Mouse (Mus musculus): ENCODE results near the gene Kif21b. TPM values are rescaled to one million over a fixed set of nuclear protein-coding genes. Genes with fewer than 3 reads are reported as not detected.

The Kif21b gene
- polyA plus RNA-seq, 2 experiments from 2014 or later = 26.6 to 31.2 TPM

Other genes starting within 250 kb of the Kif21b start
- not detected for gene Pkp1, start 212.2 kb upstream of the Kif21b start, polyA plus RNA-seq (2017; shearing (Covaris generic))
- gene Igfn1, start 125.0 kb upstream of the Kif21b start, polyA plus RNA-seq (2017; shearing (Covaris generic)) = not detected
- 10 to 100 TPM; 21.4 to 27.0 TPM for gene Tmem9, start 123.2 kb upstream of the Kif21b start, polyA plus RNA-seq (2017; shearing (Covaris generic))
- gene Ascl5, start 80.6 kb upstream of the Kif21b start, polyA plus RNA-seq (2017; shearing (Covaris generic)) = not detected
- 1 to 10 TPM; 2.4 to 2.9 TPM for gene Cacna1s, start 78.6 kb upstream of the Kif21b start, polyA plus RNA-seq (2017; shearing (Covaris generic))
- not detected for gene Mroh3, start 81.4 kb downstream of the Kif21b start, polyA plus RNA-seq (2017; shearing (Covaris generic))
- not detected for gene Inava, start 102.9 kb downstream of the Kif21b start, polyA plus RNA-seq (2017; shearing (Covaris generic))
- gene Gpr25, start 129.5 kb downstream of the Kif21b start, polyA plus RNA-seq (2017; shearing (Covaris generic)) = not detected
- gene Camsap2, start 214.7 kb downstream of the Kif21b start, polyA plus RNA-seq (2017; shearing (Covaris generic)) = 1 to 10 TPM; 3.7 to 4.7 TPM

All from activated CD4-positive, CD25-positive, alpha-beta regulatory T cell, adult 4 months (primary cell).